Mouse (Mus musculus) c-Kit-positive CD71-negative TER-119-negative erythroid progenitor cells, embryonic 14.5 days (primary cell): Measurements from ENCODE around the gene Layn.
A peak's percentile ranks its signal among the peaks of the same experiment; 100 is the strongest.

ENCODE experiments used
- DNase-seq: peaks from one replicate; pipeline ENCODE4 v3.0.0-alpha.2; 2013; ENCODE audit warnings: low read depth

Layn gene

GRCm38 (mm10) chr9:51076979-51077315 lies at the start of gene Layn:
Gene Layn, minus strand, starts transcription at chr9:51077094.
- DNase-seq = peak; percentile 80

- no peak for DNase-seq
These were observed 37.9 kb upstream of the Layn start for GRCm38 (mm10) chr9:51114767-51115166.

GRCm38 (mm10) chr9:51105751-51106150 lies 28.9 kb upstream of the Layn start:
- no peak for DNase-seq

- no peak for DNase-seq
These were observed 27.1 kb upstream of the Layn start for GRCm38 (mm10) chr9:51103808-51104514.

- DNase-seq = peak; percentile 28
These were observed 26.3 kb upstream of the Layn start for GRCm38 (mm10) chr9:51102963-51103807.

GRCm38 (mm10) chr9:51101756-51102425 lies 25.0 kb upstream of the Layn start, which contains the start of gene 4833427G06Rik:
Gene 4833427G06Rik, minus strand, starts transcription at chr9:51102078.
- peak; percentile 14 for DNase-seq

GRCm38 (mm10) chr9:51096306-51096705 lies 19.4 kb upstream of the Layn start:
- DNase-seq = no peak

GRCm38 (mm10) chr9:51093697-51094096 lies 16.8 kb upstream of the Layn start:
- no peak for DNase-seq

GRCm38 (mm10) chr9:51081614-51082013 lies 4.7 kb upstream of the Layn start:
- no peak for DNase-seq

GRCm38 (mm10) chr9:51076300-51076978 lies 455 bp downstream of the Layn start:
- DNase-seq = no peak

GRCm38 (mm10) chr9:51075780-51076179 lies 1.1 kb downstream of the Layn start:
- no peak for DNase-seq

GRCm38 (mm10) chr9:51070801-51071200 lies 6.1 kb downstream of the Layn start:
- DNase-seq = no peak

- DNase-seq = no peak
These were observed 8.7 kb downstream of the Layn start for GRCm38 (mm10) chr9:51068202-51068601.

GRCm38 (mm10) chr9:51060601-51061000 lies 16.3 kb downstream of the Layn start, which contains the start of gene Btg4:
Gene Btg4, plus strand, starts transcription at chr9:51060901.
- DNase-seq = no peak

GRCm38 (mm10) chr9:51058951-51059521 lies 17.9 kb downstream of the Layn start:
- DNase-seq = no peak

GRCm38 (mm10) chr9:51056360-51057324 lies 20.3 kb downstream of the Layn start:
- DNase-seq = no peak

GRCm38 (mm10) chr9:51052180-51052579 lies 24.7 kb downstream of the Layn start:
- no peak for DNase-seq

GRCm38 (mm10) chr9:51042136-51042535 lies 34.8 kb downstream of the Layn start:
- no peak for DNase-seq

- no peak for DNase-seq
These were observed 35.4 kb downstream of the Layn start for GRCm38 (mm10) chr9:51041491-51041980.

GRCm38 (mm10) chr9:51032785-51033529 lies 43.9 kb downstream of the Layn start:
- DNase-seq = no peak
